Mouse (Mus musculus) megakaryocyte, embryonic 14.5 days (primary cell): ENCODE results near the gene Hist1h1c. TPM values are rescaled to one million over a fixed set of nuclear protein-coding genes. Genes with fewer than 3 reads are reported as not detected.
"Not testable (repeated sequence)": the region's sequence is repeated elsewhere in the genome, so short reads cannot be mapped to it uniquely, and the experiment has no call there.

ENCODE experiments used
- H3K27me3 ChIP-seq: replicated peaks from 2 replicates; pipeline ENCODE3; 2012; ENCODE audit warnings: inconsistent platforms
- H3K36me3 ChIP-seq: replicated peaks from 2 replicates; pipeline ENCODE3; 2012; ENCODE audit warnings: low read length, inconsistent platforms, mixed read lengths
- H3K4me1 ChIP-seq: 2 replicates; pipeline ENCODE4 v1.6.1; 2012; ENCODE audit warnings: inconsistent platforms
- H3K4me3 ChIP-seq: replicated peaks from 2 replicates; pipeline ENCODE3; 2012; ENCODE audit warnings: moderate library complexity, mild to moderate bottlenecking, inconsistent platforms
- H3K9me3 ChIP-seq: 2 replicates; pipeline ENCODE4 v1.6.1; 2012; ENCODE audit warnings: inconsistent platforms
- FLI1 ChIP-seq: IDR thresholded peaks from 2 replicates; pipeline ENCODE4 v1.6.1; 2012; ENCODE audit warnings: low read length, inconsistent platforms, mixed read lengths
- GATA1 ChIP-seq: IDR thresholded peaks from 3 replicates; pipeline ENCODE4 v1.6.1; 2012; ENCODE audit warnings: mixed read lengths, low read length, inconsistent platforms, borderline replicate concordance
- polyA plus RNA-seq: library from polyadenylated mRNA; stranded (reverse); fragments of >175 nt; gene quantifications from 2 replicates; pipeline ENCODE4 v1.2.3, GENCODE M21; 2012; ENCODE audit warnings: low replicate concordance; ENCODE audit not compliant: insufficient read depth

Gene Hist1h1c
- polyA plus RNA-seq, 1 experiment: 402 TPM

DNA sequence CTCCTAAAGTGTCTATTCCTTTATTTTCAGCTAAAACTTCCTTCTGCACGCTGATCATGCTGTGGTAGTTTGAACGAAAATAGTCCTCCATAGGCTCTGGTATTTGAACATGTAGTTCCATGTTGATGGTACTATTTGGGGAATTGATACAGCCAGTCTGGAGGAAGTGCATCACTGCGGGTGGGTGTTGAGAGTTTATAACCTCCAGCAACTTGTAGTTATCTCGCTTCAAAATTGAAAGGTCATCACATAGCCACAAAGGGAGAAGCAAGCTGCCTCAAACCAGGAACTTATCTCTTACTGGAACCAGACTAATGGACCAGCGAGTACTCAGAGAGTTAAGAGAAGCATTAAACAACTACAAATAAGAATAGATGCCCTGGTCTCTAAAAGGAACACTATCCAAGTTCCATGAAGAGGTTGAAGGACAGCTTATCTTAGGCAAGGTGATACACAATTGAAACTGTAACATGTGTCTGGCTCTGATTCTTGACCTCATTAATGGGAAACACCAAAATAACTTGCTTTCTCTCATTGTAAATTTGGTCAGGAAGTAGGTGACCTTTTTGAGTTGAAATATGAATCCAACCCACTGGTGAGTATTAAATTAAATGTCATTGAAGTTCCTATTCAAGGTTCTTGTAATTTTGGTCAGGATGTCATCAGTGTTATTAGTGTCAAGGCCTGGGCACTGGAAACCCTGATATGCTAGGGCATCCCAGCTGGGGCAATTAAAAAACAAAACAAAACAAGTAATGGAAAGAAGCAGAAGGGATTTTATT lies 22.2 kb upstream of the Hist1h1c start:
- H3K36me3 ChIP-seq: no peaks in the 10 kb centered on the region
- TF ChIP-seq FLI1 (no peak), GATA1 (no peak)
- H3K9me3 ChIP-seq: no peaks in the 10 kb centered on the region
- no peak overlapping the region for H3K4me3 ChIP-seq
- peaks cover 26% of the 10 kb centered on the region for H3K4me1 ChIP-seq
- H3K27me3 ChIP-seq: peaks cover 14% of the 10 kb centered on the region

GRCm38 (mm10) chr13:23717176-23717575 lies 21.4 kb upstream of the Hist1h1c start:
- H3K4me1 ChIP-seq: peaks cover 22% of the 10 kb centered on the region
- no peaks in the 10 kb centered on the region for H3K36me3 ChIP-seq
- TF ChIP-seq GATA1: no peak
- no peak for TF ChIP-seq FLI1
- H3K27me3 ChIP-seq: peaks cover 8% of the 10 kb centered on the region
- no peaks in the 10 kb centered on the region for H3K9me3 ChIP-seq
- no peak overlapping the region for H3K4me3 ChIP-seq

- not testable (repeated sequence) for H3K9me3 ChIP-seq, H3K36me3 ChIP-seq, H3K27me3 ChIP-seq, H3K4me3 ChIP-seq
- peaks cover 19% of the 10 kb centered on the region for H3K4me1 ChIP-seq
These were observed 20.9 kb upstream of the Hist1h1c start for GRCm38 (mm10) chr13:23717593-23718245.

DNA sequence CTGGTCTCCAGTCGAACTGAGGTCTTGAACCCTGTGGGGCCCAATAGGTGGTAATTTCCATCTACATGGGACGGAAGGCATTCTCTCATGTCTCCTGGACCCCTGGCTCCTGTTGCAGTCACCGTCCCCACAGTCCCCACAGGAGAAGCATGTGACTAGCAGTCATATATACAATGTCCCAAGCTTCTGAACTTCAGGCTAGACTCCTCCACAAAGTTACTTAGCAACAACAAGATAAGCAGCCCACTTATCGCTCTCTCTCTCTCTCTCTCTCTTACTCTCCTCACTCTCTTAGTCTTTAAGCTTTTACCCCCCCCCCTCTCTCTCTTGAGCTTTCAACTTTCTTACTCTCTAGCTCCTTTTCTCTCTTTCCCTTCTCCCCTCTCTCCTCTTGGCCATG lies 14.4 kb upstream of the Hist1h1c start:
- Histone ChIP-seq H3K4me1 (peaks cover 19% of the 10 kb centered on the region), H3K36me3 (no peaks in the 10 kb centered on the region), H3K9me3 (no peaks in the 10 kb centered on the region), H3K4me3 (no peak overlapping the region), H3K27me3 (peaks cover 2% of the 10 kb centered on the region)
- TF ChIP-seq GATA1 (no peak), FLI1 (no peak)

- H3K4me1 ChIP-seq: peaks cover 26% of the 10 kb centered on the region
These were observed 13.4 kb upstream of the Hist1h1c start for GRCm38 (mm10) chr13:23725213-23725612.

DNA sequence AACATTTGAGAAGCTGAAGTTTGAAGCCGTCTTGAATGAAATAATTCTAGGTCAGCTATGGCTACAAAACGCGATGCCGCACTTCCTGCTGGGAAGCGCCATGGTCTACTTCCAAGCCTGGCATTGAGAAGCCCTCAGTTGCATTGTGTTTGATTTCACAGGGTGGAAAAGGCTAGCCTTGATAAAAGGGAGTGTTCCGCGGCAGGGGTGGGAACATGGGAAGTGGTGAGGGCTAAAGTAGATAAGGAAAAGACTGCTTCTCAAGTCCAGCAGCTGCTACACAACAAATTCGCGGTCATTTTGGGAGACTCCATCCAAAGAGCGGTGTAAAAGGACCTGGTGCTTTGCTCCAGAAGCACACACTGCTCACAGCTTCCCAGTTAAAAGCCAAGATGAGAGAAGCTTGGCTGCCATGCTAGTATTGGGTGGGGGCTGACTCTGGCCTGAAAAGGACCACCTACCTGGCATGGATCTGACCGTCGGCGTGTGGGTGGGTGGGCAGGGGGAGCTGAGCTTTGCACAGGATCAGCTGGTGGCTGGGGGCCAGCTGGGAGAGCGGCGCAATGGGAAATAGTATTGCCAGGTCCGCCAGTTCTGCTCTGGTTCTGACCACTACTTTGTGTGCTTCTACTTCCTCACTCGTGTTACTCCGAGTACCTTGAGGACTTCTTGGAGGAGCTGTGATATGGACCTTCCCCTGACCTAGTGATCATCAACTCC lies 10.0 kb upstream of the Hist1h1c start:
- H3K4me1 ChIP-seq: peaks cover 30% of the 10 kb centered on the region
- H3K4me3 ChIP-seq: no peak overlapping the region

More at GRCm38 (mm10) chr13:23725213-23725612, 13.4 kb upstream of the Hist1h1c start:
- Histone ChIP-seq H3K9me3 (no peaks in the 10 kb centered on the region), H3K27me3 (peaks cover 2% of the 10 kb centered on the region), H3K4me3 (no peak overlapping the region), H3K36me3 (no peaks in the 10 kb centered on the region)
- TF ChIP-seq FLI1 (no peak), GATA1 (no peak)

GRCm38 (mm10) chr13:23729192-23729525 lies 9.4 kb upstream of the Hist1h1c start:
- H3K9me3 ChIP-seq: no peaks in the 10 kb centered on the region
- H3K4me1 ChIP-seq: peaks cover 26% of the 10 kb centered on the region
- H3K27me3 ChIP-seq: no peaks in the 10 kb centered on the region
- H3K4me3 ChIP-seq: peak overlapping the region; percentile 26
- no peaks in the 10 kb centered on the region for H3K36me3 ChIP-seq
- TF ChIP-seq GATA1: no peak
- TF ChIP-seq FLI1: no peak

More for the DNA sequence above, 10.0 kb upstream of the Hist1h1c start:
- Histone ChIP-seq H3K36me3 (no peaks in the 10 kb centered on the region), H3K9me3 (no peaks in the 10 kb centered on the region), H3K27me3 (no peaks in the 10 kb centered on the region)
- no peak for TF ChIP-seq GATA1
- TF ChIP-seq FLI1: no peak

DNA sequence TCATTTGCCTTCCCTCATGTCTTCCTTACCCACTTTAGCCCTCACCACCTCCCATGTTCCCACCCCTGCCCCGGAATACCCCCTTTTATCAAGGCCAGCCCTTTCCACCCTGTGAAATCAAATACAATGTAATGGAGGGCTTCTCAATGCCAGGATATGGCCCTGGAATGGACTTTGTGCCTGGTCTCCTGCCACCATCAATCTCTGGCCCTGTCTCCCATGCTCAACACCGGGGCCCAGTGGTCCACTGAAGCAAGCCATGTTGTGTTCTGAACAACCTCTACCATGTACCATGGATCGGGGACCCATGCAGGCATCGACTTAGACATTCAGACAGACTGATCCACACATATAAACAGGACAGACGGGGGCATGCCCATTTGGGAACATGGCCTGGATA lies 8.9 kb upstream of the Hist1h1c start:
- TF ChIP-seq GATA1 (no peak), FLI1 (no peak)
- no peak overlapping the region for H3K4me3 ChIP-seq
- H3K4me1 ChIP-seq: peaks cover 23% of the 10 kb centered on the region
- no peaks in the 10 kb centered on the region for H3K27me3 ChIP-seq
- H3K36me3 ChIP-seq: no peaks in the 10 kb centered on the region
- H3K9me3 ChIP-seq: no peaks in the 10 kb centered on the region

DNA sequence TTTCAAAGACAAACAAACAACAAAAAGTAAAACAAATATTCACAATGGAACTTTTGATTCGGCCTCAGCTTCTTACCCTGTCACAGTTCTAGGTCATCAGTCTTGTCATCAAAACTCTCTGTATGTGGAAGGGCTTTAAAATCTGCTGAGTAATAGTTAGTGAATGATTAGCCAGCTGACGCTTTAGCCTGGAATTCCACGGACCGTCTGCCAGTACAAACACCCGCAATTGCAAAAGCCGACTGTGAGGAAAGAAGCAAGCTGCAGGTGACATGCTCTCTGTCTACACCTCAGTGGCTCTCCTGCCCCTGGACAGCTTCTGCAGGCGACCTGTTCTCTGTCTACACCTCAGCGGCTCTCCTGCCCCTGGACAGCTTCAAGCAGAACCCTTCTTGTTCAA lies 8.1 kb upstream of the Hist1h1c start:
- no peaks in the 10 kb centered on the region for H3K9me3 ChIP-seq
- H3K36me3 ChIP-seq: no peaks in the 10 kb centered on the region
- no peaks in the 10 kb centered on the region for H3K27me3 ChIP-seq
- no peak for TF ChIP-seq GATA1
- TF ChIP-seq FLI1: no peak
- peaks cover 19% of the 10 kb centered on the region for H3K4me1 ChIP-seq
- H3K4me3 ChIP-seq: no peak overlapping the region
